Mouse (Mus musculus): ENCODE results near the gene Scin.
"Not testable (repeated sequence)": the region's sequence is repeated elsewhere in the genome, so short reads cannot be mapped to it uniquely, and the experiment has no call there.

The Scin gene

DNA sequence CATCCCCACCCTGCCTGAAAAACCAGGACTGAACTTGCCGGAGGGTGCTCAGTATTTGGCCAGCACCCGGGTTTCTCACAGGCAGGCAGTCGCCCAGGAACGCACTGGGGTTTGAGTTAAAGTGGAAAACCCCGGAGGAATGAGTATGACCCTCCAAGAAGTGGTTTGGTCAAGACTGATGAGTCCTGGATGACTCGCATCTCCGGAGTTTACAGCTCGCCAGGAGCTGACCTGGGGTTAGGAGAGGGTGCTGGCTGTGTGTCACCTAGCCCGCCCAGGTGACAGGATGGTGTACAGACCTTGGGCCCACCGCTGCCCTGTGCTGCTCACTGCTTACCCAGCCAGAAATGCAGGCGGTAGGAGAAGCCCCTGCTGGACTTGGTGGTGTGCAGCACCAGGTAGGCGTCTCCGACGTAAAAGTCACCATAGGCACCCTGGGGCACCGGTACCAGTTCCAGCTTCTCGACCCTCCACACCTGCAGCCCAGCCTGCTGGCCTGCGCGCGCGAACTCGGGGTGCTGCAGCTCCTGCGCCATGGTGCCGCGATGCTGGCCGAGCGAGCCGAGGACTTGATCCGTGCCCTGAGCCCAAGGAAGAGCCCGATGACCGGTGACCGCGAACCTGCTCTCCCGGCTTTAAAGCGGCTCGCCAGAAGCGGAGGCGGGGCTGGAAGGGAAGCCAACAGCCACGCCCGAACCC, at the start of gene Scin:
Scin (minus strand) TSS at position 656 of the 699 bp plus-strand sequence.
- POLR2A ChIA-PET: interaction anchor here in 2 of 4 experiments (1.1 to 1.3 kb wide), 2 partner anchors 12 to 90 kb away, joined by 4 read pairs; no protein-coding TSS in a partner anchor

DNA sequence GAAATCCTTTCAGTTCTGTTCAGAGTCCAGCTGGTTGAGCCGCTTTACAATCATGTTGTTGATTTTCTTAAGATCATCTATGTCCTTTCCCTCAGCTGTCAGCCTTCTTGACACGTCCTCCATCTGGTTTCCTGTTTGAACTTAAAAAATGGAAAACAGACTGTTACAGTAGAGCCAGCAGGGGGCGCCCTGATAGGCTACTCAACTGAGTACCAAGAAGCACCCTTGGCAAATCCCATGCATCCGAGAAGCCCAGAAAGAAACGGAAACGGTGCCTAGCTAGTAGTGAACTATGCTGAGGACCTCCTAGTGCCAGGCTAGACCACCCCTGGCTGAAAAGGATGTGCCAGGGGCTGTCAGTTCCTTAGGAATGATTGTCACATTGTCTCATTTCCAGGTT, 43.1 kb upstream of the Scin start:
- ChIA-PET POLR2A (interaction anchor here in 1 of 4 experiments (1.2 kb wide), 1 partner anchor 46 kb away, joined by 3 read pairs; no protein-coding TSS in a partner anchor), CTCF (interaction anchor here in 3 of 4 experiments (0.6 to 1.8 kb wide), 5 partner anchors 12 to 655 kb away, joined by 3 to 7 read pairs (median 3); no protein-coding TSS in a partner anchor)

More for the DNA sequence above, at the start of gene Scin:
- CTCF ChIA-PET: interaction anchor here in 2 of 4 experiments (0.7 to 1.2 kb wide), 2 partner anchors 31 to 212 kb away, joined by 3 to 4 read pairs; no protein-coding TSS in a partner anchor

DNA sequence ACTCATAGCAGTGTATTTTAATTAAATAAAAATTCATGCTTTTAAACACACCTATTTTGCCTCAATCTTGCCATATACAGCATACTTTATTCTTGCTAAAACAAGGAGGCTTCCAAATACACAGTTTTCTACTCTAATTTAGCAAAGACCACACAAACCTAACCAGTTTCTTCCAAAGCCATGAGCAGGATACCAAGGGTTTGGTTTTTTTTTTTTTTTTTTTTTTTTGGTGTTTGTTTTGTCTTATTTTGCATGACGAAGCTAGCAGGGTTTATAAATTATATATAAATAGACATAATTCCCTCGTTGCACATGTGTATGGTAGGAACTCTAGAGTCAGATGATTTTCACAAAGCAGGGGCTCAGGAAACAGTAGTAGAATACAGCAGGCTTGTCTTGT, 42.1 kb upstream of the Scin start:
- CTCF ChIA-PET: interaction anchor here in 1 of 4 experiments (1.8 kb wide), 1 partner anchor 656 kb away, joined by 7 read pairs; no protein-coding TSS in a partner anchor
- POLR2A ChIA-PET: interaction anchor here in 1 of 4 experiments (0.6 to 1.2 kb wide), 2 partner anchors 10 to 47 kb away, joined by 3 to 4 read pairs; no protein-coding TSS in a partner anchor

DNA sequence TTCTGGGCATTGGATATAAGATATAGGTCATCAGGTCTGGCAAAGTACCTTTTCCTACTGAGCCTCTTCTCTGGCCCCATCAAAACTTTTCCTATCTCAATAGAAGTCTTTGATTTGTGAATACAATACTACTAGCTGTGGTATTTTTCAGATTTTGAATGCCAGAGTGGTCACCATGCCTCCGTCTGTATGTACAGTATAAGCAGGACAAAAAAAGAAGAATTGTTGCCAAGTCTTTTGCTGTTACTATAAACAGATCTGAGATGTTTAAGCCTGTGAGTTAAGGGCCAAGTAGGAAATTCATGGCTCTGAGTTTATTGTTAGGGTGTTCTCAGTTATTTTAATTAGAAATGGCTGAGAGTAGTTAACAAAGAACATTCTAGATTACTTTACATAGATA, 41.1 kb upstream of the Scin start:
- CTCF ChIA-PET, POLR2A ChIA-PET: not testable (repeated sequence)

DNA sequence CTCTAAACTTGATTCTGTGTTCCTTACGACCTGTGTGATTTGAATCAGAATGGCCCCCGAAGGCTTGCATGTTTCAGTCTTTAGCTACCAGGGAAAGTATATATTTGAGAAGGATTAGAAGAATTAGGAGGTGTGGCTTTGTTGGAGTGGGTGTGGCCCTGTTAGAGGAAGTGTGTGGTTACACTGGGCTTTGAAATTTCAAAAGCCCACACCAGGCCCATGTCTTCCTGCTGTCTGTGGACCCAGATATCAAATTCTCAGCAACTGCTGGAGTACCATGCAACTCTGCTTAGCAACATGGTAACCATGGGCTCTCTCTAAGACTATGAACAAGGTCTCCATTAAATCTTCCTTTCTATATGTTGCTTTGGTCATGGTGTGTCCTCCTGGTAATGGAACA, 37.6 kb upstream of the Scin start:
- CTCF ChIA-PET: no interaction called here
- POLR2A ChIA-PET: no interaction called here

DNA sequence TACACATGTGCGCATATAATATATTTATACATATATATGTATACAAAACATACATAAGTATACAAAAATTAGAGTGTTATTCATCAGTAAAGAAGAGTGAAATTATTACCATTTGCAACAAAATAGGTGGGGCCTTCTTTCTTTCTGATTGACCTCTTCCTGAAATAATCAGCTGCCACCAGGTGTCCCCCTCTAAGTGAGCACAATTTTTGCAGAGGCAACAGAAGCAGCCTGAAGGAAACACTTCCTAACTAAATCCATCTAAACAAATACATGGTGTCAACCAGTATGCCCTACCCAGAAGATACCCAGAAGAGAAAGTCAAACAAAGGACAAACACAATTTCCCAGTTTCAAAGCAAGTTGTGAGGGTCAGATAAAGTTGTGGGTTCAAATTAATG, 35.6 kb upstream of the Scin start:
- POLR2A ChIA-PET: interaction anchor here in 1 of 4 experiments (0.7 kb wide), 1 partner anchor 11 kb away, joined by 3 read pairs; no protein-coding TSS in a partner anchor
- CTCF ChIA-PET: interaction anchor here in 1 of 4 experiments (0.6 kb wide), 1 partner anchor 10 kb away, joined by 3 read pairs; no protein-coding TSS in a partner anchor

DNA sequence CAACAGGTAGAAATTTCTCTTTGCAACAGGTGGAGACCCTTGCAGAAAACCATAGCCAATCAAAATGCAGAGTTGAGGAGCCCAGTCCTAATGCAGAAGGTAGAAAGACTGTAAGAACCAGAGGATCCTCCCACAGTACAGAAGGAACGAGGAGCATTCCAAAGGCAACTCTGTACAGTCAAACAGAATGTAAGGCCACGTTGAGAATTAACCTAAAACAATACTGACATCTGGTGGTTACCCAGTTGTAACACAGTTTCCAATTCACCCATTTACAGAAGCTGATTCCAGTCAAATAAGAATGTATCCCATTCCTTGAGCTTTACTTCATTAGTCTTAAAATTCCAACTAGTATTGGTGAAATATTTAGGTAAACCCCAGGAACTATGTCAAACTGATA, 30.6 kb upstream of the Scin start:
- ChIA-PET POLR2A (interaction anchor here in 1 of 4 experiments (1.2 kb wide), 1 partner anchor 58 kb away, joined by 3 read pairs; no protein-coding TSS in a partner anchor), CTCF (interaction anchor here (0.5 to 1.3 kb wide), 17 partner anchors 9 to 599 kb away, joined by 3 to 6 read pairs (median 3); no protein-coding TSS in a partner anchor)

DNA sequence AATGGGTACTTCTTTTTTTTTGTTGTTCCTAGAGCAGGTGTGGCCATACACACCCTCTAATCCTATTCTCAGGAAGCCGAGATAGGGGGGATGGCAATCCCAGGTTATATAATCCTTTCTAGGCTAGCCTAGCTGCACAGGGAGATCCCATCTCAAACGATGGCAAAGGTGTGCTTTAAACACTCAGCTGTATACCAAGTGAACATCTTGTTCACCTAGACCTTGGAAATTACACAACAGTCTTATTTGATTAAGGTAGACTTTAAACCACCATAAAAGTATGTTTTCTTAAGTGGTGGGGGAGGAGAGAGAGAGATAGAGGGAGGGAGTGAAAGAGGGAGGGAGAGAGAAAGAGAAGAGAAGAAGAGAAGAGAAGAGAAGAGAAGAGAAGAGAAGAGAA, 26.7 kb upstream of the Scin start:
- POLR2A ChIA-PET: no interaction called here
- CTCF ChIA-PET: no interaction called here

DNA sequence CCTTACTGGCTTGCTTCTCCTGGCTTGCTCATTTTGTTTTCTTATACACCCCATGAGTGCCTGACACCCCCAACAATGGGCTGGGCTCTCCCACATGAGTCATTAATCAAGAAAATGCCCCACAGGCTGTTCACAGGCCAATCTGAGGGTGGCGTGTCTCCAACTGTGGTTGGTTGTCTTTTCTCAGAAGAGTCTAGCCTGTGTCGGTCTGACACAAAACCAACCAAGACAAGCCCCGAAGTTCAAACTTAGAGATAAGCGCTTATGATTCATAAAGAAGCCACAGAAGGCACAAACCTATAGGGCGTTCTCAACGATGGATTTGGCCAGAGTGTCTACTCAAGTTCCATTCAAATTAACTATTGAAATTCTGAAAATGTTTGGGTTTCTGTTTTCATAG, 20.2 kb upstream of the Scin start:
- ChIA-PET CTCF (no interaction called here), POLR2A (no interaction called here)

DNA sequence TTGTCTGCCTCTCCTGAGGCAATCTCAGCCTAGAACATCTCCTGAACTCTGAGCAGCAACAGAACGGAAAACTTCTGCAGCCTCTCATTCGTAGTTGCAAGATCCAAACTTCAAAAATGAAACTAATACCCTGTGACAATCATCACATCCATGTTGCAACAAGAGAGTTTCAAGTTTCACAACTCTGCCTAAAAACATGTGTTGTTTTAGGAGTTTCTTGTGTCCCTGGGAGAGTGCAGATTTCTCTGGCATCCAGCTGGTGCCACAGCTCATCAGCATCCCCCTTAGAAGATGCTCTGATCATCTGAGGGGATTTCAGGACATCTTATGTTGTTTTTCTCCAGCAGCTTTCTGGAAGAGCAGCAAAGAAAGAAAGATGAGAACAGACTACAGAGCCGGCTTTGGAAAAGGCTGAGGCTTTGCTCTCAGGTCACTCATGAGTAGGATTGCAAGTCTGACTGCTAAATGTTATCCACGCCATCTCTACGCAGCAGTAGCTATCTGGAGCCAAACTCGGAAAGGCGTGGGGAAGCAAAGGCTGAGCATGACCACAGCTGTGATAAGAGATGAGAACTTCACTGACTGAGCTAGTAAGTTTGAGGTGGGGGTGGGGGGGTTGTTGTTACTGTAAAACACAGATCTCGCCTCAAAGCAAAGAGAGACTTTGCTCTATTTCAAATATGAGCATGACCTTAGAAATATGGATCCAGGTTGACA, 18.5 kb upstream of the Scin start:
- POLR2A ChIA-PET: interaction anchor here in 1 of 4 experiments (0.6 kb wide), 1 partner anchor 315 kb away, joined by 3 read pairs; no protein-coding TSS in a partner anchor
- CTCF ChIA-PET: interaction anchor here in 1 of 4 experiments (0.6 kb wide), 1 partner anchor 12 kb away, joined by 5 read pairs; no protein-coding TSS in a partner anchor

DNA sequence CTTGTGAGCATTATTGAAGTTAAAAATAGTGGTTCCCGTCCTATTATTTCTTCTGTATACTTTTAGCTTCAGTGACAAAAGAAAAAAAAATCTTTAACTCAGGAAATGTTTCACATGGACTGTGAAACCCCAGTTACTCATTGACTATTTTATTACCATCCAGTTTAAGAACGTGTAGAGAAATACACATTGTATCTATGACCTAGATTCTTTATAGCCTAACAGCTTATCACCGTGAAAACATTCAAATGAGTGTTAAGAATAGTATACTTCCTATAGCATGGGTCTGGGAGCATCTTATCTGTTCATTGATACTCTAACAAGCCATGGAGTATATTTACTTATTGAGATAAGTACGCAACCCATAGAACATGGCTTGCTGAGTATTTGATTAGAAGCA, 13.3 kb upstream of the Scin start:
- ChIA-PET CTCF (interaction anchor here in 1 of 4 experiments (0.5 kb wide), 1 partner anchor 1326 kb away, joined by 3 read pairs; no protein-coding TSS in a partner anchor), POLR2A (no interaction called here)

DNA sequence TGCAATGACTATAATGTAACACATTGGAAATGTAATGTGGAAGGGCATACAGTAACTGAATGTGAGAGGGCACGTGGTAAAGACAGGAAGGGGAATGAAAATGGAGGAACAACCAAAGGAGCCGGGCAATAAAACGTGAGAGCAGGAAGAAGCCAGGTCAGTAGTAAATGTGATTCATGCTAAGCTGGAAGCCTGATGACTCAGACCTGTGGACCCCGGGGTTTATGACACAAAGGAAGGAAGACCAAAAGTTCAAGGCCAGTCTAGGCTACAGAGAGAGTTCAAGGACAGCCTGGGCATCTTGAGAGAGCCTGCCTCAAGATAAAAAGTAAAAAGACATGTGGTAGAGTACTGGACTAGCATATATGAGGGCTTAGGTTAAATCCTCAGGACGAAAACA, 12.5 kb upstream of the Scin start:
- ChIA-PET POLR2A (interaction anchor here in 1 of 4 experiments (1.6 kb wide), 1 partner anchor 13 kb away, joined by 4 read pairs; no protein-coding TSS in a partner anchor), CTCF (no interaction called here)

DNA sequence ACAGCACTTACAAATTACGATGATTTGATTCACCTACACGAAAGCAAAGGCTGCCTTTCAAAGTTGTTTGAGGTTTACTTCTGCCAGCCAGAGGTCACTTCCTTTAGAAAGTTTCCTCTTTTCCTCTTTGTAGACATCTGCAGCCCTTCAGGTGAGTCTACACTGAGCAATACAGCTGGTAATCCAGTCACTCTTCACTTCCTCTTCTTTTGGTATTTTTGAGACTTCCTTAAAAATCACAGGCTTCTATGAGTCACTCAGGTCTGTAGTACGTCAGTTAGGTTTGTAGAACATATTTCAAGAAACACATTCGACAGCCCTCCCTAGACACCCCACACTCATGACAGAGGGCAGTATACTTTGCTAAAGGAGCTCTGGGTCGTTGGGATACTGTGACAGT, 6.7 kb upstream of the Scin start:
- CTCF ChIA-PET: no interaction called here
- POLR2A ChIA-PET: no interaction called here

DNA sequence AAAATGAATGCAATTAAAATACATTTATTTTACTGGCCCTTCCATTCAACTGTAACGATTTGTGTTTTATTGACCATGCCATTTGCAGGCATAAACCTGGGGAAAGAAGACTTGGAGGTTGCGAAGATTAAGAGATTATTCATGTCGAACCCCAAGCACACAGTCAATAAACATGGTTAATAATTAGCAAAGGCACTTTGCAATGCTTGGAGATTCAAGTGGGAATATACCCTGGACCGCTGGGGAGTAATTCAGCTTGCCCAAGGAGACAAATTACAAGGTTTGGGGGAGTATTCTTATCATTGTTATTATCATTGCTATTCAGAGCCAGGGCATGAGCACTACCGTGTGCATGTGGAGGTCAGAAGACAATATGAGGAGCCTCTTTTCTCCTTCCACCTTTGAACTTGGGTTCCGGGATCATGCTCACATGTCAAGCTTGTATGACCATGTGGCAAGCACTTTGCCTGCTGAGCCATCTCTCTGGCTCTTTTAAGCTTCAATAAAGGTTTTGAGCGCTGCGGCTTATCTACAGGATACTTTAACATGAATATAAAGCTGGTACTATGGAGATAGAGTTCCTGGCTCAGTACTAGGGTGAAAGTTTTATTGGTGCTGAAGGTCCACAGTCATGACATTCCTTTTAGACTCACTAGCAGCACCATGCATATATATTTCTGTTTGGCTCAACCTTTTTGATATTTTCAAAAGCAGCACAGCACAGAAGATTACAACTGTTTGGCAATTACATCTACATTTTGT, 5.6 kb upstream of the Scin start:
- POLR2A ChIA-PET: interaction anchor here in 1 of 4 experiments (1.2 kb wide), 1 partner anchor 104 kb away, joined by 3 read pairs; no protein-coding TSS in a partner anchor

DNA sequence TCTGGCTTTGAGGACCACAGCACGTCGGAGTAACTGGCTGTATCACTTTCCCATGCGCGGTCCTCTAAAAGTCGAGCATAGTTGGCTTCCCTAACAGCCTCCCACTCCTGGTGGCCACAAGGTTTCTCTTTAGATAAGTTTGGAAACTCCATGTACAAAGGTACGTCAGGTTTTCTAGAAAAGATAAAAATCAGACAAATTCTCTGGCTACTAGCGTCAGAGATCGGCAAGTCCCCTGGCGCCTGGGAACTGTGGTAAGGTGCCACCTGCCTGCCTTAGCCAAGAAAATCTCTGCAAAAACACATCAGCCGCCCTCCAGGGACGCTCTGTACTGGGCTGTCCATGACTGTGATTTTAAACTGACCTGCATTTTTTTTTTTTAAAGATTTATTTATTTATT, 501 bp upstream of the Scin start:
- POLR2A ChIA-PET: no interaction called here
- CTCF ChIA-PET: interaction anchor here in 1 of 4 experiments (0.6 kb wide), 1 partner anchor 693 kb away, joined by 4 read pairs; no protein-coding TSS in a partner anchor

More for the DNA sequence above, 5.6 kb upstream of the Scin start:
- CTCF ChIA-PET: interaction anchor here in 2 of 4 experiments (0.6 to 0.8 kb wide), 3 partner anchors 22 to 61 kb away, joined by 3 read pairs; no protein-coding TSS in a partner anchor

DNA sequence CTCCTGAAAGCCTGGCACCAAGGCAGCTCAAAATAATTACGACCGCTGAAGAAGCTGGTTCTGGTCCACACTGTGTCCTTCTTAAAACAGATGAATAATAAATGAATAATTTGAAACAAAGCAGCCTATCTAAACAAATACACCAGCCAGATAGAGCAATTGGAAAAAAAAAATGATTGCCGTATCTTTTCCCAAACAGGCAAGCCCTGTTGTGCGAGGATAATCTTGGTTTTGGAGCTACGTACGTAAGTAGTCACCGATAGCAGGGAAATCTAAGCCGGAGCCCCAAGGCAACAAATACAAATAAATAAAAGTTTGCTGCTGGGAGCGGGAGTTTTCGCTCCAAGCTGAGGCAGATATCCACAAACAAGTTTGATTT, 845 bp downstream of the Scin start:
- ChIA-PET CTCF (interaction anchor here in 2 of 4 experiments (0.7 to 1.2 kb wide), 2 partner anchors 32 to 211 kb away, joined by 3 to 4 read pairs; no protein-coding TSS in a partner anchor), POLR2A (interaction anchor here in 3 of 4 experiments (0.5 to 1.3 kb wide), 3 partner anchors 13 to 1558 kb away, joined by 3 to 4 read pairs (median 4); no protein-coding TSS in a partner anchor)

DNA sequence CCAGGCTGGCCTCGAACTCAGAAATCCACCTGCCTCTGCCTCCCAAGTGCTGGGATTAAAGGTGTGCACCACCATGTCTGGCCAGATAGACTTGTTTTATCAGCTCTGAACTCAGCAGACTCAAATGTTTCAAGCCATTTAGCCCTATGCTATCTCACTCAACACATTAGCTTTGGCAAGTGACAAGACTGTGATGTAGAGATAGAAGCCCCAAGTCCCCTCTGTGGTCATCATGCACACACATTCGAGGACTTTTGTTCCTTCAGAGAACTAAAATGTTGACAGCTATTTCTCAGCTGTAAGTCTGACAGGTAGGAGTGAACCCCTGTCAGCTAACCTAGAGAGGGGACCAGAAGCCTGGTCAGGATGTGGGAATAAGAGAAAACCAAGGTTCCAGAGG, 15.2 kb downstream of the Scin start:
- POLR2A ChIA-PET: no interaction called here

DNA sequence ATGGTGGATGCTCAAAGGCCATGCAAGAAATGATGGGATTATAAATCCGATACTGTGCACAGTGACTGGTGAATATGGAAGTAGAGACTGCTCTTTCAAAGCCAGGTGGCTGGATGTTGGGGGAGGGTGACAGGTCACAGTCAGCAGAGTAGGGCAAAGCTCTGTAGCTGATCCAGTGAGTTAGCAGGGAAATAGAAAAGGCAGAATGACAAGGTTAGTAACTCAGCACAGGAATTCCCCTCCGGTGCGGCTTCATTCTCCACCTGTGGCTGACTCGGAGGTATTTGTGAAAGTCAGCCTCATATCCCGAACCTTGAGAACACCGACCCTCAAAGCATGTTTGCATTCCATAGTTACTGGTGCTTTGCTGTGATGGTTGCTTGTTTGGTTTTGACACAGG, 17.0 kb downstream of the Scin start:
- CTCF ChIA-PET: interaction anchor here in 1 of 4 experiments (0.6 kb wide), 1 partner anchor 34 kb away, joined by 3 read pairs; no protein-coding TSS in a partner anchor
- POLR2A ChIA-PET: no interaction called here

More for the DNA sequence above, 15.2 kb downstream of the Scin start:
- CTCF ChIA-PET: no interaction called here

DNA sequence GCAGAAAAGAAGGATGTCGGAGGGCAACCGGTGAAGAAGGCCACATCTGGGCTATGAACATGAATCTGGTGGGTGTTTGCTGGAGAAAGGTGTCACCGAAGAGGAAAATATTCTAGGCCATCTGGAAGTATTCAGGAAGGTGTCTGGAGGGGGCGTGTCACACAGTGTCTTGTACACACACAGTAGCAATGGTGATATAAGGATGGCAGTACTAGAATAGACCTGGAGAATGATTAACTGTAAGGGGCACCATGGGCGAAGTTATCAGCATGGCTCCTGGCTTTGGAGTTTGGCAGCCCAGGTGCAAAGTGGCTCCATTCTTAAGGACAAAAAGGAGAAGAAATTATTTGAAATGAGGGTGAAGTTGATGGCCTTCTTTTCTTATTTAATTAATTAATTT, 17.8 kb downstream of the Scin start:
- POLR2A ChIA-PET: no interaction called here
- CTCF ChIA-PET: interaction anchor here in 1 of 4 experiments (0.6 kb wide), 1 partner anchor 716 kb away, joined by 5 read pairs; no protein-coding TSS in a partner anchor
